In the genomic region with DNA sequence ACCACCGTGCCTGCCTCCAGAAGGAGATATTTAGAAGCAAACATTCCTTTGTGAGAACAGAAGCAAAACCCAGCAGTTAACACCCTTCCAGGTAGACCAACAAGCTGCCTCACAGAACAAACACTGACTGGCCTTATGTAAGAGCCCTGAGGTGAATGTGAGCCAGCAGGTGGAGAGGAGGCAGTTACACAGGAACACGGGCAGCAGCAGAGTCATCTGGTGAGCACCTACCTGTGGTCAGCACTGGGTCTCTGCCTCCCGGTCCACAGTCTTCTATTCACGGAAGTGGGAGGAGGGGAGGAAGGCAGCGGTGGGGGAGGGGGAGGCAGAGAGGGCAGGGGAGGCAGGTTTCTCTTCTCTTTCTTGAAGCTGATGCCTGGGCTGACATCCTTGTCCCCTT, we compare ENCODE assay signal across 19 mouse cellular contexts. TPM values are rescaled to one million over a fixed set of nuclear protein-coding genes. Genes with fewer than 3 reads are reported as not detected.
DNase-seq lines count a peak whose midpoint lies in the region; ATAC-seq and TF ChIP-seq lines count a peak whose summit lies in the region.
"Had no signal": no experiment of that assay in that cellular context is flagged by ENCODE, and none has a peak within 500 bp of the region (broad histone marks: within the 10 kb centered on the region; RNA-seq: fewer than 3 reads in every experiment).

No protein-coding gene starts in this region.

- peaks cover 14% of the 10 kb centered on the region for H3K36me3 ChIP-seq in ES-E14 (ENCODE audit: control insufficient read depth, insufficient read depth, low read length, poor library complexity, severe bottlenecking)

- H3K4me1 ChIP-seq in ES-E14 (ENCODE audit: control insufficient read depth in 2 of 2, insufficient read depth in 2 of 2, low read length in 2 of 2, poor library complexity in 1 of 2): peaks cover 0 to 4% of the 10 kb centered on the region in 2 experiments; a peak in 1 of 4 replicates

- intact Hi-C loops in gastrocnemius, postnatal 36 days (cut with DNase I): no loop called here

- no peaks in the 10 kb centered on the region for H3K9me3 ChIP-seq in ES-E14 (ENCODE audit: control insufficient read depth, insufficient read depth, low read depth, low read length)

- in situ Hi-C loops in ES-E14 (cut with MboI; ENCODE audit: low sequenced_read_pairs in 2 of 2, unreplicated experiment in 2 of 2): no loop called here

- ATAC-seq in megakaryocyte, adult 5-6 weeks (ENCODE audit: poor library complexity, severe bottlenecking): no peak
- ATAC-seq: Patski had no signal

- DNase-seq in ES-E14 (ENCODE audit: low read depth, low spot score): no peak
- peak; percentile 67 to 75 for DNase-seq in cerebellum, adult 18-20 months
- DNase-seq in induced T-regulatory cell, adult 2 months (ENCODE audit: low read depth): peak; percentile 6
- peak; percentile 77 for DNase-seq in lung, postnatal 25 days (ENCODE audit: low spot score)
- DNase-seq in c-Kit-positive CD71-positive TER-119-positive erythroid progenitor cells, embryonic 14.5 days (ENCODE audit: low spot score): no peak
- no peak for DNase-seq in gastrocnemius, postnatal 36 days
- DNase-seq in Muller cell, postnatal 12 days (ENCODE audit: inconsistent ontology term): no peak
- DNase-seq: gastrocnemius, postnatal 25 days; right cerebral cortex, adult 18-20 months; thymus, postnatal 14 days had no signal

- H3K9ac ChIP-seq in ES-E14 (ENCODE audit: insufficient read depth, low read depth, low read length, poor library complexity, severe bottlenecking): no peak overlapping the region
- H3K9ac ChIP-seq: hindbrain, embryonic 13.5 days; kidney, embryonic 15.5 days; neural tube, embryonic 15.5 days had no signal

- H3K27ac ChIP-seq in ES-E14 (ENCODE audit: insufficient read depth, low read depth, low read length, poor library complexity, severe bottlenecking): peak overlapping the region; percentile 30; the same call in 1 of the 2 replicates
- H3K27ac ChIP-seq: embryonic facial prominence, embryonic 10.5 days; hindbrain, embryonic 13.5 days; kidney, embryonic 15.5 days; layer of hippocampus, adult 2 months; neural tube, embryonic 15.5 days had no signal

- H3K4me3 ChIP-seq in ES-E14 (ENCODE audit: insufficient read depth in 1 of 2, low read depth in 1 of 2, low read length in 2 of 2, poor library complexity in 1 of 2, severe bottlenecking in 1 of 2): no peak overlapping the region
- H3K4me3 ChIP-seq: embryonic facial prominence, embryonic 10.5 days; hindbrain, embryonic 13.5 days; kidney, embryonic 15.5 days; layer of hippocampus, adult 2 months; neural tube, embryonic 15.5 days had no signal

TF ChIP-seq in ES-E14, 5 proteins besides CTCF, POLR2A, EP300 and RAD21:
- TF ChIP-seq MAFK (IDR thresholded peaks at IDR 0.05; ENCODE audit: insufficient read depth, low read depth, low read length): no peak
- TF ChIP-seq ZNF384 (IDR thresholded peaks at IDR 0.05; ENCODE audit: low read depth, low read length): no peak
- no peak for TF ChIP-seq HCFC1 (IDR thresholded peaks at IDR 0.05; ENCODE audit: borderline replicate concordance, insufficient read depth, low read length)
- TF ChIP-seq ZC3H11A (IDR thresholded peaks at IDR 0.05; ENCODE audit: borderline replicate concordance, low read depth, low read length): no peak
- no peak for TF ChIP-seq CHD2 (IDR thresholded peaks at IDR 0.05; ENCODE audit: low read depth, low read length)
TF ChIP-seq in ES-E14: peak in this region for 0.

RNA-seq across cellular contexts. Expression of a gene that starts 35.2 kb away (rescaled TPM):
- total RNA-seq in ES-E14 (2012; rRNA removed): 22.1 and 24.8 TPM in 2 replicates
- total RNA-seq in megakaryocyte, adult 5-6 weeks (2015): 4.6 and 5.0 TPM in 2 replicates
- 2.5 and 3.1 TPM in 2 replicates for total RNA-seq in megakaryocyte, adult 5-6 weeks (2017)
- total RNA-seq in gastrocnemius, postnatal 36 days (2021): 1 to 10 TPM; 3.0 to 3.2 TPM
- total RNA-seq: megakaryocyte-erythroid progenitor cell, adult 5-6 weeks; monocyte, adult 5-6 weeks had no signal

RNA-seq across cellular contexts. Expression of a gene that starts 51.2 kb away (rescaled TPM):
- total RNA-seq in ES-E14 (2012; rRNA removed): 11.4 and 18.1 TPM in 2 replicates
- total RNA-seq in megakaryocyte, adult 5-6 weeks (2015): 4.4 and 7.1 TPM in 2 replicates
- 5.9 and 12.6 TPM in 2 replicates for total RNA-seq in megakaryocyte, adult 5-6 weeks (2017)
- 1 to 10 TPM; 3.9 to 6.9 TPM for total RNA-seq in gastrocnemius, postnatal 36 days (2021)

Comparison
In these comparisons a context has a peak if more than half of its experiments do, and no peak if none do; other contexts are left out.
1. DNase-seq: peak in cerebellum, adult 18-20 months (2 of 2), induced T-regulatory cell, adult 2 months (single experiment) and lung, postnatal 25 days (single experiment); none in ES-E14 (single experiment), c-Kit-positive CD71-positive TER-119-positive erythroid progenitor cells, embryonic 14.5 days (single experiment), gastrocnemius, postnatal 36 days (0 of 2) and Muller cell, postnatal 12 days (single experiment).